Mouse (Mus musculus): ENCODE results near the gene Itpkb. TPM values are rescaled to one million over a fixed set of nuclear protein-coding genes. Genes with fewer than 3 reads are reported as not detected.

The Itpkb gene
- 1.8 and 1.9 TPM in 2 replicates for polyA plus RNA-seq (2014; fragmentation: Nextera tagmentation; extraction: Ambion mirVana)

GRCm38 (mm10) chr1:180330145-180330706, at the start of gene Itpkb:
TSS of gene Itpkb (plus strand) at chr1:180330485.
- Histone ChIP-seq H3K27me3 (ENCODE audit: control insufficient read depth, insufficient read depth, low read length) (peaks cover 18% of the 10 kb centered on the region; the same call in 1 of the 2 replicates), H3K9me3 (ENCODE audit: control insufficient read depth, low read length) (no peaks in the 10 kb centered on the region), H3K4me1 (ENCODE audit: control insufficient read depth, insufficient read depth, low read length) (peaks cover 23% of the 10 kb centered on the region), H3K4me2 (ENCODE audit: low read length) (peak within 1 kb of the TSS; percentile 99), H3K27ac (replicated peaks; ENCODE audit: low read depth, low read length) (peak within 1 kb of the TSS; percentile 64), H3K36me3 (ENCODE audit: control insufficient read depth, insufficient read depth, low read length) (no peaks in the 10 kb centered on the region), H3K4me3 (replicated peaks; ENCODE audit: low read depth, low read length) (peak within 1 kb of the TSS; percentile 55), H3K9ac (replicated peaks; ENCODE audit: low read length) (peak within 1 kb of the TSS; percentile 65)
- DNase-seq (peak; percentile 57), ATAC-seq (ENCODE audit: low FRiP score, low TSS enrichment) (peak; percentile 39; the same call in 1 of the 2 replicates)
- 1% methylated on average over 19 of the region's 19 CpGs for WGBS

- Histone ChIP-seq H3K4me1 (ENCODE audit: control insufficient read depth, insufficient read depth, low read length) (peaks cover 3% of the 10 kb centered on the region), H3K9ac (replicated peaks; ENCODE audit: low read length) (no peak overlapping the region), H3K9me3 (ENCODE audit: control insufficient read depth, low read length) (no peaks in the 10 kb centered on the region), H3K36me3 (ENCODE audit: control insufficient read depth, insufficient read depth, low read length) (no peaks in the 10 kb centered on the region), H3K4me2 (ENCODE audit: low read length) (no peak overlapping the region), H3K27ac (replicated peaks; ENCODE audit: low read depth, low read length) (no peak overlapping the region), H3K27me3 (ENCODE audit: control insufficient read depth, insufficient read depth, low read length) (no peaks in the 10 kb centered on the region), H3K4me3 (replicated peaks; ENCODE audit: low read depth, low read length) (no peak overlapping the region)
- ATAC-seq (ENCODE audit: low FRiP score, low TSS enrichment) (no peak), DNase-seq (peak; percentile 25)
- WGBS: 45% methylated on average over 6 of the region's 6 CpGs
Observed at GRCm38 (mm10) chr1:180282581-180282980, 47.7 kb upstream of the Itpkb start.

- Histone ChIP-seq H3K27me3 (ENCODE audit: control insufficient read depth, insufficient read depth, low read length) (no peaks in the 10 kb centered on the region), H3K36me3 (ENCODE audit: control insufficient read depth, insufficient read depth, low read length) (no peaks in the 10 kb centered on the region), H3K9me3 (ENCODE audit: control insufficient read depth, low read length) (no peaks in the 10 kb centered on the region), H3K4me3 (replicated peaks; ENCODE audit: low read depth, low read length) (no peak overlapping the region), H3K4me1 (ENCODE audit: control insufficient read depth, insufficient read depth, low read length) (peaks cover 3% of the 10 kb centered on the region), H3K4me2 (ENCODE audit: low read length) (peak overlapping the region; percentile 30; the same call in 1 of the 2 replicates), H3K27ac (replicated peaks; ENCODE audit: low read depth, low read length) (peak overlapping the region; percentile 32; the same call in 1 of the 2 replicates), H3K9ac (replicated peaks; ENCODE audit: low read length) (0 out of 2 replicates have a peak overlapping the region, but pooled peaks have one; percentile 14)
- DNase-seq (peak; percentile 77), ATAC-seq (ENCODE audit: low FRiP score, low TSS enrichment) (peak; percentile 43; the same call in 1 of the 2 replicates)
- 19% methylated on average over 16 of the region's 16 CpGs for WGBS
Observed at GRCm38 (mm10) chr1:180283813-180284768, 46.2 kb upstream of the Itpkb start.

DNA sequence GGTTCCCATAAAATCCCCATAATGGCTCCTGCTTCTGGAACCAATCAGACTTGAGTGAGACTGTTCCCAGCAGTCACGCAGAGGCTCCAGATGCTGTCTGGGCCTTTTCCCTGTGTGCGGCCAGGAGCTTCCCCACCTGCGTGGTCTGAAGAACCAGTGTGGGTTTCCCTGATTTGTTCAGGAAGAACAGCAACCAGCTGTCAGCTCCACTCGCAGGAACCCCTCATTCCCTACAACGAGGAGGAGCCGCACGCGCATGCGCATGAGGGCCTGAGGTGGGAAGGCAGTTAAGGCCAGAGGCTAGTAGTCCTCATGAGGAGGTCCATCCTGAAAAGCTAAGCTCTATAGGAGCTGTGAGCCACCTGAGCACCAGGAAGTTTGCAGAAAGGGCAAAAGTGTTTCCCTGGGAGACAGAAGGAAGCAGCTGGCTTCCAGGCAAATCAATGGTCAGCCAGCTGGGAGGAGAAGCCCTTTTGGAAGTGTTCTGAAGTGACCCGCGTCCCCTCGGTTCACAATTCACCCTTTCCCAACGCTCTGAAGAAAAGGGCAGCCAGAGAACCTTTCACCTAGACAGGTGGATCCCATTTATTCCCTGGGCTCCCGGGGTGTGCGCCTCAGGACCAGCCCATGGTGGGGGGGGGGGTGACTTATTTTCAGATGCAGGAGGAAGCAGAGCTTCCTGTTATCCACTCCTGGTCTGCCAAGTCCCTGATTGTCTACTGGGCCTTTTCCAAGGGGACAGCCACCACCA, 44.0 kb upstream of the Itpkb start:
- H3K9ac ChIP-seq (replicated peaks; ENCODE audit: low read length): no peak overlapping the region
- H3K4me1 ChIP-seq (ENCODE audit: control insufficient read depth, insufficient read depth, low read length): peaks cover 3% of the 10 kb centered on the region
- H3K4me2 ChIP-seq (ENCODE audit: low read length): no peak overlapping the region
- no peak overlapping the region for H3K4me3 ChIP-seq (replicated peaks; ENCODE audit: low read depth, low read length)
- no peak overlapping the region for H3K27ac ChIP-seq (replicated peaks; ENCODE audit: low read depth, low read length)
- DNase-seq (no peak), ATAC-seq (ENCODE audit: low FRiP score, low TSS enrichment) (no peak)
- 71% methylated on average over 15 of the region's 15 CpGs for WGBS
- no peaks in the 10 kb centered on the region for H3K9me3 ChIP-seq (ENCODE audit: control insufficient read depth, low read length)
- no peaks in the 10 kb centered on the region for H3K36me3 ChIP-seq (ENCODE audit: control insufficient read depth, insufficient read depth, low read length)
- H3K27me3 ChIP-seq (ENCODE audit: control insufficient read depth, insufficient read depth, low read length): no peaks in the 10 kb centered on the region

DNA sequence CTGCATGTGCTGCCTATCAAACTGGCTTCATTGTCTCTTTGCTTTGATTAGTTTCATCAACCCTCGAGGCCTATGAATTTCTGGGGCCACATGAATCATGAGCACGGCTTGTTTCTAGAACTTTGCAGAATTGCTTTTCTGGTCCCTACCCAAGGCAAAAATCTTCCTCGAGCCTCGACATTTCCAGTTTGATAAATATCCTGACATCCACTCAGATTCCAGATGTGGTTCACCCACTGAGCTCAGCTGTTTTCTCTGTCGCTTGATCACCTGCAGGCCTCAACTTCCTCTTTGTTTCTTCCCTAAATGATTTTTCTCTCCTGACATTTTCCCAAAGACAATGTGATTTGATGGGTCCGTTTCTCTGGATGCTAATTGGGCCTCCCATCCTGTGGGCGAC, 42.1 kb upstream of the Itpkb start:
- no peak overlapping the region for H3K9ac ChIP-seq (replicated peaks; ENCODE audit: low read length)
- DNase-seq: no peak
- H3K4me3 ChIP-seq (replicated peaks; ENCODE audit: low read depth, low read length): no peak overlapping the region
- ATAC-seq (ENCODE audit: low FRiP score, low TSS enrichment): no peak
- no peaks in the 10 kb centered on the region for H3K27me3 ChIP-seq (ENCODE audit: control insufficient read depth, insufficient read depth, low read length)
- H3K4me1 ChIP-seq (ENCODE audit: control insufficient read depth, insufficient read depth, low read length): peaks cover 3% of the 10 kb centered on the region
- no peaks in the 10 kb centered on the region for H3K9me3 ChIP-seq (ENCODE audit: control insufficient read depth, low read length)
- H3K27ac ChIP-seq (replicated peaks; ENCODE audit: low read depth, low read length): no peak overlapping the region
- no peaks in the 10 kb centered on the region for H3K36me3 ChIP-seq (ENCODE audit: control insufficient read depth, insufficient read depth, low read length)
- H3K4me2 ChIP-seq (ENCODE audit: low read length): no peak overlapping the region
- 85% methylated on average over 7 of the region's 7 CpGs for WGBS

DNA sequence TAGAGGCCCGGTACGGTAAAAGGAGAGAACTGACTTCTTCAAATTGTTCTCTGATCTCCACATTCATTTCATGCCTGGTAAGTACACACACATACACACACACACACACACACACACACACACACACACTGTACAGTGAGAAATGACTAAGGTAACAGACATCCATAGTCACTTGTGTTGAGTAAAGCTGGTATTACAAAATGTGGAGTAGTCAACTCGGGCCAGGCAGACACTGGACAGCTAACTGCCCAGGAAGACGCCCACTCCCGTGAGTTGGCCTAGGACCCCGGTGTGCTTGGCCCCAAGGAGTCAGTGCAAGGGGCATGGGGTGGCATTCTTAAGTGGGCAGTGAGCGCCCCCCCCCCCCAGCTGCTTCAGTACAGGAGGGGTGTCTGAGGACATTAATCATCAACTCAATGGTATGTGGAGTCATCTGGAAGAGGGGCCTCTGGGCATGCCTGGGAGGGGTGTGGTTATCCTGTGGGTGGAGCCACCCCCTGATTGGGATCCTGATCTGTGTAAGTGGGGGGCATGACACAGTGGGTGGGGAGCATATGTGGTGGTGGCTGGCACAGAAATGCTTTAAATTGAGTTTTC, 41.3 kb upstream of the Itpkb start:
- no peak overlapping the region for H3K9ac ChIP-seq (replicated peaks; ENCODE audit: low read length)
- no peaks in the 10 kb centered on the region for H3K36me3 ChIP-seq (ENCODE audit: control insufficient read depth, insufficient read depth, low read length)
- H3K4me2 ChIP-seq (ENCODE audit: low read length): no peak overlapping the region
- ATAC-seq (ENCODE audit: low FRiP score, low TSS enrichment): no peak
- peaks cover 3% of the 10 kb centered on the region for H3K4me1 ChIP-seq (ENCODE audit: control insufficient read depth, insufficient read depth, low read length)
- no peaks in the 10 kb centered on the region for H3K27me3 ChIP-seq (ENCODE audit: control insufficient read depth, insufficient read depth, low read length)
- DNase-seq: no peak
- no peaks in the 10 kb centered on the region for H3K9me3 ChIP-seq (ENCODE audit: control insufficient read depth, low read length)
- WGBS: 95% methylated on average over 6 of the region's 7 CpGs
- no peak overlapping the region for H3K4me3 ChIP-seq (replicated peaks; ENCODE audit: low read depth, low read length)
- H3K27ac ChIP-seq (replicated peaks; ENCODE audit: low read depth, low read length): no peak overlapping the region

- DNase-seq (no peak), ATAC-seq (ENCODE audit: low FRiP score, low TSS enrichment) (no peak)
- no peak overlapping the region for H3K9ac ChIP-seq (replicated peaks; ENCODE audit: low read length)
- no peak overlapping the region for H3K4me2 ChIP-seq (ENCODE audit: low read length)
- no peak overlapping the region for H3K4me3 ChIP-seq (replicated peaks; ENCODE audit: low read depth, low read length)
- no peaks in the 10 kb centered on the region for H3K9me3 ChIP-seq (ENCODE audit: control insufficient read depth, low read length)
- H3K27ac ChIP-seq (replicated peaks; ENCODE audit: low read depth, low read length): no peak overlapping the region
- H3K27me3 ChIP-seq (ENCODE audit: control insufficient read depth, insufficient read depth, low read length): no peaks in the 10 kb centered on the region
- H3K4me1 ChIP-seq (ENCODE audit: control insufficient read depth, insufficient read depth, low read length): no peaks in the 10 kb centered on the region; the same call in 1 of the 2 replicates
- no peaks in the 10 kb centered on the region for H3K36me3 ChIP-seq (ENCODE audit: control insufficient read depth, insufficient read depth, low read length)
- 80% methylated on average over 5 of the region's 5 CpGs for WGBS
Observed at GRCm38 (mm10) chr1:180289788-180290187, 40.5 kb upstream of the Itpkb start.

GRCm38 (mm10) chr1:180290358-180290757, 39.9 kb upstream of the Itpkb start:
- 78% methylated on average over 4 of the region's 4 CpGs for WGBS
- Histone ChIP-seq H3K27me3 (ENCODE audit: control insufficient read depth, insufficient read depth, low read length) (no peaks in the 10 kb centered on the region), H3K4me1 (ENCODE audit: control insufficient read depth, insufficient read depth, low read length) (no peaks in the 10 kb centered on the region; the same call in 1 of the 2 replicates), H3K9me3 (ENCODE audit: control insufficient read depth, low read length) (no peaks in the 10 kb centered on the region), H3K9ac (replicated peaks; ENCODE audit: low read length) (no peak overlapping the region), H3K36me3 (ENCODE audit: control insufficient read depth, insufficient read depth, low read length) (no peaks in the 10 kb centered on the region), H3K4me2 (ENCODE audit: low read length) (no peak overlapping the region), H3K27ac (replicated peaks; ENCODE audit: low read depth, low read length) (no peak overlapping the region), H3K4me3 (replicated peaks; ENCODE audit: low read depth, low read length) (no peak overlapping the region)
- no peak for ATAC-seq (ENCODE audit: low FRiP score, low TSS enrichment)
- no peak for DNase-seq
